Mouse (Mus musculus) MEL (cell line): ENCODE data around the gene Gm20388. TPM values are rescaled to one million over a fixed set of nuclear protein-coding genes. Genes with fewer than 3 reads are reported as not detected.

Source experiments
- DNase-seq: peaks from one replicate; pipeline ENCODE4 v3.0.0; 2011; ENCODE audit warnings: low read depth, low spot score
- H3K27ac ChIP-seq: 2 replicates; pipeline ENCODE4 v1.5.1; 2012; ENCODE audit warnings: low read depth, mild to moderate bottlenecking, control low read depth, low read length, moderate library complexity; ENCODE audit not compliant: control insufficient read depth
- H3K27me3 ChIP-seq, 2 experiments: fragments of 150-350 bp in 1 of 2; sonication (generic) in 1 of 2; 2 replicates each; pipeline ENCODE4 v1.6.1; 2012; ENCODE audit warnings: low read length in 2 of 2, mild to moderate bottlenecking in 2 of 2, improper control_type of control experiment in 1 of 2, moderate library complexity in 1 of 2; ENCODE audit not compliant: insufficient read depth in 2 of 2, control insufficient read depth in 1 of 2
- H3K36me3 ChIP-seq, 2 experiments: 2 replicates each; pipeline ENCODE4 v1.6.1; 2012 to 2014; ENCODE audit warnings: low read length in 2 of 2, improper control_type of control experiment in 1 of 2, inconsistent platforms in 1 of 2, mild to moderate bottlenecking in 1 of 2; ENCODE audit not compliant: insufficient read depth in 2 of 2, control insufficient read depth in 1 of 2
- H3K4me1 ChIP-seq, 2 experiments: fragments of 150-350 bp in 1 of 2; sonication (generic) in 1 of 2; 2 replicates each; pipeline ENCODE4 v1.6.1; 2012; ENCODE audit warnings: low read length in 2 of 2, improper control_type of control experiment in 1 of 2, mild to moderate bottlenecking in 1 of 2; ENCODE audit not compliant: insufficient read depth in 2 of 2, control insufficient read depth in 1 of 2
- H3K4me3 ChIP-seq, 2 experiments: fragments of 150-350 bp in 1 of 2; sonication (generic) in 1 of 2; 2 replicates each; pipeline ENCODE4 v1.5.1; 2012; ENCODE audit warnings: low read depth in 2 of 2, low read length in 2 of 2, mild to moderate bottlenecking in 2 of 2, moderate library complexity in 2 of 2, control low read depth in 1 of 2, improper control_type of control experiment in 1 of 2; ENCODE audit not compliant: control insufficient read depth in 1 of 2, insufficient read depth in 1 of 2
- H3K79me2 ChIP-seq: 2 replicates; pipeline ENCODE4 v1.6.1; 2012; ENCODE audit warnings: mild to moderate bottlenecking, low read length, moderate library complexity; ENCODE audit not compliant: control insufficient read depth, poor library complexity, insufficient read depth
- H3K9ac ChIP-seq: 2 replicates; pipeline ENCODE4 v1.6.1; 2012; ENCODE audit warnings: low read depth, mild to moderate bottlenecking, control low read depth, low read length, moderate library complexity; ENCODE audit not compliant: control insufficient read depth, poor library complexity, severe bottlenecking
- H3K9me3 ChIP-seq: fragments of 150-350 bp; sonication (generic); replicated peaks from 2 replicates; pipeline ENCODE4 v1.6.1; 2012; ENCODE audit warnings: mild to moderate bottlenecking, low read length, improper control_type of control experiment, moderate library complexity; ENCODE audit not compliant: insufficient read depth
- CTCF ChIP-seq, 3 experiments: IDR thresholded peaks in 2 of 3; conservative IDR thresholded peaks in 1 of 3; 2 replicates each; pipeline ENCODE4 v1.5.1; 2011 to 2012; ENCODE audit warnings: low read length in 3 of 3, low read depth in 2 of 3, mild to moderate bottlenecking in 2 of 3, improper control_type of control experiment in 1 of 3, inconsistent platforms in 1 of 3, mixed read lengths in 1 of 3, moderate library complexity in 1 of 3; ENCODE audit not compliant: control insufficient read depth in 1 of 3, insufficient read depth in 1 of 3, poor library complexity in 1 of 3, severe bottlenecking in 1 of 3
- EP300 ChIP-seq, 2 experiments: IDR thresholded peaks; 2 replicates each; pipeline ENCODE4 v1.6.1; 2011; ENCODE audit warnings: improper control_type of control experiment in 2 of 2, low read length in 2 of 2, low read depth in 1 of 2, mild to moderate bottlenecking in 1 of 2
- ETS1 ChIP-seq: IDR thresholded peaks from 2 replicates; pipeline ENCODE4 v1.6.1; 2012; ENCODE audit warnings: low read depth, mild to moderate bottlenecking, inconsistent platforms, low read length, improper control_type of control experiment, moderate library complexity
- GABPA ChIP-seq: IDR thresholded peaks from 2 replicates; pipeline ENCODE4 v1.6.1; 2012; ENCODE audit warnings: low read depth, mild to moderate bottlenecking, inconsistent platforms, low read length, improper control_type of control experiment, moderate library complexity
- JUND ChIP-seq: IDR thresholded peaks from 2 replicates; pipeline ENCODE4 v1.6.1; 2011; ENCODE audit warnings: low read depth, mild to moderate bottlenecking, improper control_type of control experiment, low read length
- KAT2A ChIP-seq: conservative IDR thresholded peaks from 2 replicates; pipeline ENCODE4 v1.6.1; 2012; ENCODE audit warnings: low read depth, low read length, improper control_type of control experiment, inconsistent platforms
- MAX ChIP-seq: IDR thresholded peaks from 2 replicates; pipeline ENCODE4 v1.6.1; 2011; ENCODE audit warnings: low read length, improper control_type of control experiment
- MAZ ChIP-seq: IDR thresholded peaks from 2 replicates; pipeline ENCODE4 v1.6.1; 2012; ENCODE audit warnings: low read depth, mild to moderate bottlenecking, inconsistent platforms, low read length, improper control_type of control experiment
- MEF2A ChIP-seq: IDR thresholded peaks from 2 replicates; pipeline ENCODE4 v1.6.1; 2014; ENCODE audit warnings: low read depth, mild to moderate bottlenecking, inconsistent platforms, low read length, improper control_type of control experiment; ENCODE audit not compliant: poor library complexity, insufficient replicate concordance, severe bottlenecking; ENCODE audit errors: extremely low read depth
- MYC ChIP-seq: IDR thresholded peaks from 2 replicates; pipeline ENCODE4 v1.6.1; 2011; ENCODE audit warnings: low read depth, mild to moderate bottlenecking, low read length, improper control_type of control experiment, moderate library complexity
- NRF1 ChIP-seq: IDR thresholded peaks from 2 replicates; pipeline ENCODE4 v1.6.1; 2014; ENCODE audit warnings: low read depth, mild to moderate bottlenecking, inconsistent platforms, low read length, improper control_type of control experiment, moderate library complexity; ENCODE audit not compliant: poor library complexity, insufficient read depth, severe bottlenecking
- POLR2A ChIP-seq, 2 experiments: IDR thresholded peaks; 2 replicates each; pipeline ENCODE4 v1.6.1; 2011 to 2012; ENCODE audit warnings: low read length in 2 of 2, mild to moderate bottlenecking in 2 of 2, control low read depth in 1 of 2, improper control_type of control experiment in 1 of 2, low read depth in 1 of 2, moderate library complexity in 1 of 2; ENCODE audit not compliant: control insufficient read depth in 1 of 2, insufficient read depth in 1 of 2, poor library complexity in 1 of 2
- POLR2AphosphoS5 ChIP-seq: IDR thresholded peaks from 2 replicates; pipeline ENCODE4 v1.6.1; 2012; ENCODE audit warnings: low read depth, borderline replicate concordance, mild to moderate bottlenecking, inconsistent platforms, low read length, moderate library complexity, mixed read lengths
- RCOR1 ChIP-seq: IDR thresholded peaks from 2 replicates; pipeline ENCODE4 v1.6.1; 2012; ENCODE audit warnings: low read depth, mild to moderate bottlenecking, inconsistent platforms, low read length, improper control_type of control experiment
- TAL1 ChIP-seq: IDR thresholded peaks from 2 replicates; pipeline ENCODE4 v1.6.1; 2012; ENCODE audit warnings: mild to moderate bottlenecking, inconsistent platforms, low read length, moderate library complexity, mixed read lengths
- TCF12 ChIP-seq: IDR thresholded peaks from 2 replicates; pipeline ENCODE4 v1.6.1; 2014; ENCODE audit warnings: low read depth, mild to moderate bottlenecking, inconsistent platforms, low read length, improper control_type of control experiment, moderate library complexity
- UBTF ChIP-seq: IDR thresholded peaks from 2 replicates; pipeline ENCODE4 v1.6.1; 2012; ENCODE audit warnings: low read depth, mild to moderate bottlenecking, inconsistent platforms, low read length, improper control_type of control experiment, moderate library complexity, borderline replicate concordance; ENCODE audit not compliant: insufficient read depth
- USF2 ChIP-seq, 2 experiments: IDR thresholded peaks; 2 replicates each; pipeline ENCODE4 v1.6.1; 2011 to 2012; ENCODE audit warnings: improper control_type of control experiment in 2 of 2, low read length in 2 of 2, borderline replicate concordance in 1 of 2, inconsistent platforms in 1 of 2, low read depth in 1 of 2, mild to moderate bottlenecking in 1 of 2; ENCODE audit not compliant: insufficient read depth in 1 of 2
- ZKSCAN1 ChIP-seq: IDR thresholded peaks from 2 replicates; pipeline ENCODE4 v1.6.1; 2012; ENCODE audit warnings: low read depth, mild to moderate bottlenecking, inconsistent platforms, low read length, improper control_type of control experiment, moderate library complexity
- ZMIZ1 ChIP-seq: IDR thresholded peaks from 2 replicates; pipeline ENCODE4 v1.6.1; 2012; ENCODE audit warnings: low read depth, mild to moderate bottlenecking, inconsistent platforms, low read length, improper control_type of control experiment, moderate library complexity
- ZNF384 ChIP-seq: IDR thresholded peaks from 2 replicates; pipeline ENCODE4 v1.6.1; 2012; ENCODE audit warnings: low read depth, mild to moderate bottlenecking, inconsistent platforms, low read length, improper control_type of control experiment
- polyA plus RNA-seq, 2 experiments: library from polyadenylated mRNA; stranded (reverse) in 1 of 2; unstranded in 1 of 2; fragments of >175 nt in 1 of 2; fragments of >200 nt in 1 of 2; gene quantifications; 2 replicates each; pipeline versions ENCODE4 v1.2.1 to v1.2.4; 2012; ENCODE audit warnings: low replicate concordance in 2 of 2, low read depth in 1 of 2; ENCODE audit not compliant: insufficient read length in 2 of 2, insufficient read depth in 1 of 2, missing spikeins in 1 of 2
- total RNA-seq: library from RNA; depleted of rRNA; stranded (reverse); fragments of 300-350 nt; gene quantifications from 2 replicates; pipeline ENCODE4 v1.2.3, GENCODE M21; 2012

The Gm20388 gene
- total and polyA plus RNA-seq, 3 experiments = 11.1 to 17.8 TPM; not detected in 1

- DNase-seq = no peak
These were observed 1535.5 kb downstream of the Gm20388 start for GRCm38 (mm10) chr8:121446133-121446532.

DNA sequence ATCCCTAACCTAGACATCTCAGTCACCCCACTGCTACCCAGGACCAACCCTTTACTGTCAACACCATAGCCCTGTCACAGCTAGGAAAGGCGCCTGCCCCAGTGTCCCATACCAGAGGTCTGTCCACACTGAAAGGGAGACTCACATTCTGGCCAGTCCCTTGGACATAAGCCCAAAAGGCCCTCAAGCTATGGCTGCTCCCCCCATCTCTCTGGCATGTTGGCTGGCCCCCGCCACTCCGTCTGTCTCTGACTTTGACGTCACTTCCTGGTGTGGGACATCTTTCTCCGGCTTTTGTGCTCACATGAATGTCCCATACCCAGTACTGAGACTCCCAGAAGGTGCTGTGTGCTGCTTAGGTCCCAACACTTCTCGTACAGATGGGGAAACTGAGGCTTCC lies 1536.2 kb downstream of the Gm20388 start:
- no peak overlapping the region for H3K4me3 ChIP-seq
- TF ChIP-seq TCF12 = no peak
- no peak for TF ChIP-seq KAT2A
- no peak for TF ChIP-seq CTCF (IDR thresholded peaks at IDR 0.05 in 2 of 3, conservative IDR thresholded peaks at IDR 0.05 in 1 of 3; ENCODE audit: control insufficient read depth in 1 of 3, insufficient read depth in 1 of 3, low read depth in 2 of 3, low read length in 3 of 3, poor library complexity in 1 of 3, severe bottlenecking in 1 of 3)
- no peak for TF ChIP-seq EP300 (IDR thresholded peaks at IDR 0.05; ENCODE audit: low read depth in 1 of 2, low read length in 2 of 2)
- no peak overlapping the region for H3K27ac ChIP-seq
- no peak overlapping the region for H3K9ac ChIP-seq
- H3K36me3 ChIP-seq = no peaks in the 10 kb centered on the region
- H3K79me2 ChIP-seq = no peaks in the 10 kb centered on the region
- no peaks in the 10 kb centered on the region for H3K9me3 ChIP-seq
- H3K27me3 ChIP-seq = no peaks in the 10 kb centered on the region
- no peak for DNase-seq
- no peaks in the 10 kb centered on the region for H3K4me1 ChIP-seq

More at GRCm38 (mm10) chr8:121446133-121446532, 1535.5 kb downstream of the Gm20388 start:
- Histone ChIP-seq H3K4me3 (no peak overlapping the region), H3K27me3 (no peaks in the 10 kb centered on the region), H3K27ac (no peak overlapping the region), H3K9me3 (no peaks in the 10 kb centered on the region), H3K36me3 (no peaks in the 10 kb centered on the region), H3K4me1 (no peaks in the 10 kb centered on the region), H3K9ac (no peak overlapping the region), H3K79me2 (no peaks in the 10 kb centered on the region)
- TF ChIP-seq MYC (no peak), POLR2A (IDR thresholded peaks at IDR 0.05; ENCODE audit: control insufficient read depth in 1 of 2, insufficient read depth in 1 of 2, low read depth in 1 of 2, low read length in 2 of 2, poor library complexity in 1 of 2) (no peak), MAZ (no peak), ZMIZ1 (no peak), NRF1 (no peak), MAX (no peak), TAL1 (no peak), JUND (no peak), EP300 (IDR thresholded peaks at IDR 0.05; ENCODE audit: low read depth in 1 of 2, low read length in 2 of 2) (no peak), RCOR1 (no peak), ZNF384 (no peak), CTCF (IDR thresholded peaks at IDR 0.05 in 2 of 3, conservative IDR thresholded peaks at IDR 0.05 in 1 of 3; ENCODE audit: control insufficient read depth in 1 of 3, insufficient read depth in 1 of 3, low read depth in 2 of 3, low read length in 3 of 3, poor library complexity in 1 of 3, severe bottlenecking in 1 of 3) (no peak), USF2 (IDR thresholded peaks at IDR 0.05; ENCODE audit: borderline replicate concordance in 1 of 2, insufficient read depth in 1 of 2, low read depth in 1 of 2, low read length in 2 of 2) (no peak), MEF2A (no peak), ZKSCAN1 (no peak), GABPA (no peak), POLR2AphosphoS5 (no peak), UBTF (no peak), ETS1 (no peak)
